Mouse (Mus musculus) spleen, adult 2 months (tissue): Measurements from ENCODE around the gene 1110008L16Rik. TPM values are rescaled to one million over a fixed set of nuclear protein-coding genes. Genes with fewer than 3 reads are reported as not detected.
A peak's percentile ranks its signal among the peaks of the same experiment; 100 is the strongest.

Experiments used
- DNase-seq, 2 experiments: peaks; one replicate each; pipeline versions ENCODE4 v3.0.0 to v3.0.0-alpha.2; 2012 to 2021; ENCODE audit warnings: low spot score in 2 of 2, low read depth in 1 of 2
- H3K27ac ChIP-seq: fragments of 200-500 bp; 2 replicates; pipeline ENCODE4 v1.5.1; 2012; ENCODE audit warnings: low read length, inconsistent platforms; ENCODE audit not compliant: insufficient read depth
- H3K27me3 ChIP-seq: fragments of 200-500 bp; 2 replicates; pipeline ENCODE4 v1.6.1; 2012; ENCODE audit warnings: mild to moderate bottlenecking, moderate library complexity, low read length, inconsistent platforms; ENCODE audit not compliant: control insufficient read depth, insufficient read depth
- H3K36me3 ChIP-seq: fragments of 200-500 bp; 2 replicates; pipeline ENCODE4 v1.6.1; 2012; ENCODE audit warnings: mild to moderate bottlenecking, low read length, inconsistent platforms; ENCODE audit not compliant: control insufficient read depth, insufficient read depth
- H3K4me1 ChIP-seq: fragments of 200-500 bp; 2 replicates; pipeline ENCODE4 v1.6.1; 2011; ENCODE audit warnings: inconsistent platforms; ENCODE audit not compliant: control insufficient read depth, insufficient read depth, insufficient read length
- H3K4me3 ChIP-seq: fragments of 200-500 bp; 2 replicates; pipeline ENCODE4 v1.5.1; 2011; ENCODE audit warnings: mild to moderate bottlenecking, inconsistent platforms; ENCODE audit not compliant: insufficient read depth, insufficient read length; ENCODE audit errors: extremely low read depth
- CTCF ChIP-seq: fragments of 200-500 bp; IDR thresholded peaks from 2 replicates; pipeline ENCODE4 v1.5.1; 2011; ENCODE audit warnings: mild to moderate bottlenecking, inconsistent platforms; ENCODE audit not compliant: insufficient read depth, insufficient read length, insufficient replicate concordance; ENCODE audit errors: extremely low read depth
- POLR2A ChIP-seq: fragments of 200-500 bp; IDR thresholded peaks from 2 replicates; pipeline ENCODE4 v1.6.1; 2011; ENCODE audit warnings: low read depth, low read length, inconsistent platforms
- WGBS: fragments of 180-500 bp; shearing (Covaris S2); methylation state at CpG from one replicate; pipeline ENCODE4 v1.1.7; 2018; 5-methylcytosine and 5-hydroxymethylcytosine counted together
- polyA plus RNA-seq: library from polyadenylated mRNA; depleted of rRNA; stranded (reverse); fragments of >200 nt; gene quantifications from 2 replicates; pipeline ENCODE4 v1.2.3, GENCODE M21; 2012

Gene 1110008L16Rik
- polyA plus RNA-seq, 1 experiment, result 1.4 TPM

DNA sequence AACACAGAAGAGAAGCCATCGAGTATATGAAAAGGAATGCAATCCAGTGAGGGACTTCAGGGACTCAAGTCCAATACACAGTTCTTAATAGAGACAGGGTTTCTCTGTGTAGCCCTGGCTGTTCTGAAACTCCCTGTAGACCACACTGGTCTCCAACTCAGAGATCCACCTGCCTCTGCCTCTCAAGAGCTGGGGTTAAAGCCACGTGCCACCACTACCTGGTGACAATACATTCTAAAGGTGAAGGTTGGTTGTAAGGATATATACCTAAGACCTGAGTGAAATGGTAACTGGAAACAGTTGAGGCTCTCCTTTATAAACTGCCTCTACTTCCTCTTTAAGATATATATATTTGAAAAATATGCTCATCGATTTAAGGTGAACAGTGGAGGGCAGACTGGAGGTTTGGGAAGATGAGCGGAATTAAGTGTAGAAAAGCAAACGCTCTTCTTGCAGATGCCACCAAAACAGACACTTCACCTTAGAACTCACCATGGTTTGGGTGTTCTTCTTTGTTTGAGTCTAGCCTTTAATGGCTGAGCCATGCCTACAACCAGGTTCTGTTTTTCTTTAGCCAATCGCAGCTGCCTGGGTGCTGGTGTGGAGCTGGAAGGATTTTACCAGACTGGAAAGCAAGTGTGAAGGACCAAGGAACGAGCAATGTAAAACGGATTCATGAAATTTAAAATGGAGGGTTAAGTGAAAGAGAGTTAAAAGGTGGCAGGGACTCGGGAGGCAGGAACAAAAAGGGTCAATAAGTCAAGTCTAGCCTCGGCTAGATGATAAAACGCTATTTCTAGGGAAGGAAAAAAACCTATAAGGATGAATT lies 2.3 kb downstream of the 1110008L16Rik start:
- TF ChIP-seq CTCF (no peak), POLR2A (no peak)
- peak overlapping the region; percentile 66 for H3K27ac ChIP-seq
- peak overlapping the region; percentile 77 for H3K4me3 ChIP-seq
- peaks cover 11% of the 10 kb centered on the region; the same call in 1 of the 2 replicates for H3K4me1 ChIP-seq
- no peaks in the 10 kb centered on the region for H3K27me3 ChIP-seq
- H3K36me3 ChIP-seq, result peaks cover 12% of the 10 kb centered on the region
- DNase-seq, result no peak
- WGBS, result 18% methylated on average over 11 of the region's 11 CpGs

DNA sequence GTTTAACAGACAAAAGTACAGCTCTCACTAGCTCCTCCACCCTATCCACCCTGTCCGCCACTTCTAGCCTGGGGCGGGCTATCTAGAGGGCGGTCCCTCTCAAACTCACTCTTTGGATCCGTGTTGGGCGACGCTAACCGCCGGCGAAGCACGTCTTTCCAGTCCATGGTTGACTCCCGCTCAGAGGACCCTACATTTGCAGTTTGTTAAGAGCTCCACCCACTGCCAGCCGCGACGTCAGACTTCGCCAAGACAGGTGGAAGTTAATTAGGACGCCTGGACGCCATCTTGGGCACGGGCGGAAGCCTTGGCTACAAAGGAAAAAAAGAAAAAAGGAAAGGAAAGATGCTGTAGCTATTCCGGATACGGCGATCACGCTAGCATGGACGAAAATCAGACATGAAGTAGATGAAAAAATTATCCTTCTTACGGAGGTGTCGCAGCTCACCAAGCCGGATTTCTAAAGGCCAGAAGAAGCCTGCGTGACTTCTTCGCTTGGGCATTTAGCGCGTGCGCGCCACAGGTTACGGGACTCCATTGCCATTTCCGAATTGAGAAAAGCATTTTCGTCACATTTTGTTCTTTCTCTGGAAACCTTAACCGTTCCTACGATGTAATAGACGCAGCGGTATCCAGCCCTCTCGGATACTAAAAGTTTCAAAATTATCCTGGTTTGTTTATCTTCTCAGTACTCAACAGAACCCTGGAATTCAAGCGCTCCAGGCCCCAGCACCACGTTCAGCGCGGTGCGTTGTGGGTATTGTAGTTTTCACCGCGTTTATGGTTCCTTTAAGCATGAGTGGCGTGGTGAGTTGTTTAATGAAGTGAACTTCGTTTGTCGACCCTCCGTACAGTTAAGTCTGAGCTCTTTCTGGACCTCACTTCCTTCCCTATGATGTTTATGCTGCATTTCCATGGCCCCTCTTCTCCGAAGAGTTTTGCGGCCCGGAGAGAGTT lies 3.4 kb downstream of the 1110008L16Rik start, which contains the start of gene Ppp2r3c:
Gene Ppp2r3c, minus strand, starts transcription at position 514 of the 957 bp plus-strand sequence.
- H3K27me3 ChIP-seq, result no peaks in the 10 kb centered on the region
- H3K36me3 ChIP-seq, result peaks cover 5% of the 10 kb centered on the region
- DNase-seq, result peak; percentile 85 to 89
- TF ChIP-seq CTCF (no peak), POLR2A (peak; percentile 17)
- H3K4me1 ChIP-seq, result peaks cover 11% of the 10 kb centered on the region; the same call in 1 of the 2 replicates
- H3K27ac ChIP-seq, result peak within 1 kb of the TSS; percentile 86
- under 1% methylated on average over 55 of the region's 55 CpGs for WGBS
- H3K4me3 ChIP-seq, result peak within 1 kb of the TSS; percentile 77

DNA sequence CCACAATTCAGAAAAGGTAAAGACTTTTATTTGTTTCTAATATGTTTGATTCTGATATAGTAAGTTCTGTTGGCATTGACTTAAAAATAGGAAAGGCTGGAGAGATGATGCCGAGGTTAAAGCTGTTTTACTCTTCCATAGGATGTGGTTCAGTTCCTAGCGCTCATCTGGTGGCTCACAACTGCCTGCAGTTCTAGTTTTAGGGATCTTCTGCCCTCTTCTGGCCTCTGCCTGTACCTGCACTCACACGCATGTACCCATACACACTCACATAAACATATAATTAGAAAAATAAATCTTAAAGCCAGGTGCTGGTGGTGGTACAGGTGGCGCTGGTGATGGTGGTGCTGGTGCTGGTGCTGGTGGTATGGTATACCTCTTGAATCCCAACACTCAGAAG lies 7.0 kb downstream of the 1110008L16Rik start:
- H3K36me3 ChIP-seq, result 0 out of 2 replicates have a peak, but pooled peaks cover 1% of the 10 kb centered on the region
- H3K27ac ChIP-seq, result no peak overlapping the region
- no peak for DNase-seq
- TF ChIP-seq CTCF (no peak), POLR2A (no peak)
- H3K4me3 ChIP-seq, result no peak overlapping the region
- peaks cover 8% of the 10 kb centered on the region; the same call in 1 of the 2 replicates for H3K4me1 ChIP-seq
- H3K27me3 ChIP-seq, result no peaks in the 10 kb centered on the region
- WGBS, result 97% methylated on average over 4 of the region's 4 CpGs

DNA sequence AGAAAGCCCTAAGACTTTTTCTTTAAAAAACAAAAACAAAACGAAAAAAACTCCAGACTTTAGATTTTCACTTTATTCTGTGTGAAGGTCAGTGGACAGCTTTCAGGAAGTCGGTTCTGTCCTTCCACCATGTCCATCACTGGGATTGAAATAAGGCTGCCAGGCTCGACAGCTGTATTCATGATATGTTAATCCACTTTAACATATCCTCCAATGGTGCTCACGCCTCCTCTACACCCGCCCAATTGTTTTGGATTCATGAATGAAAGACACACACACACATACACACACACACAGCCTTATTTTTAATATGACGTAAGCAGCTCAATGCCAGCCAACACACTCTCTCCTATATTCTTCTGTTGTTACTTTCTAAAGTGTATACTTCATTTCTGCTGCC lies 8.2 kb downstream of the 1110008L16Rik start:
- no peak for DNase-seq
- WGBS, result 87% methylated on average over 6 of the region's 6 CpGs
- H3K4me3 ChIP-seq, result no peak overlapping the region
- 0 out of 2 replicates have a peak, but pooled peaks cover 1% of the 10 kb centered on the region for H3K36me3 ChIP-seq
- H3K27me3 ChIP-seq, result no peaks in the 10 kb centered on the region
- no peak overlapping the region for H3K27ac ChIP-seq
- TF ChIP-seq CTCF (no peak), POLR2A (no peak)
- peaks cover 3% of the 10 kb centered on the region; the same call in 1 of the 2 replicates for H3K4me1 ChIP-seq

DNA sequence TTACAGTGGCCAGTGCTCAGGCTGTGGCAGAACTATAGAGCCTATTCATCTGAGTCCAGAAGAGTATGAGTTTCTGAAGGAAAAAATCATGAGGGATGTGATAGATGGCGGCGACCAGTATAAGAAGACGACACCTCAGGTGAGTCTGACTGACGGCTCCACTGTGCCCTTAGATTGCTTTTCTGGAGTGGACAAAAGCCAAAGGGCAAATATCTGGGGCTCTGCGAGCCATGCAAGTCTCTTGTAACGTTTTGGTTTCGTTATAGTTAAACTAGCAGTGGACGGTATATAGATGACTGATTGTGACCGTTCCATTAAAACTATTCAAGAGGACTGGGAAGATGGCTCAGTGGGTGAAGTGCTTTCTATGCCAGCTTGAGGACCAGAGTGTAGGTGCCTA lies 9.4 kb downstream of the 1110008L16Rik start:
- no peaks in the 10 kb centered on the region for H3K27me3 ChIP-seq
- no peaks in the 10 kb centered on the region for H3K4me1 ChIP-seq
- 0 out of 2 replicates have a peak, but pooled peaks cover 1% of the 10 kb centered on the region for H3K36me3 ChIP-seq
- H3K4me3 ChIP-seq, result no peak overlapping the region
- TF ChIP-seq POLR2A (no peak), CTCF (no peak)
- WGBS, result 96% methylated on average over 9 of the region's 9 CpGs
- DNase-seq, result no peak
- H3K27ac ChIP-seq, result no peak overlapping the region

DNA sequence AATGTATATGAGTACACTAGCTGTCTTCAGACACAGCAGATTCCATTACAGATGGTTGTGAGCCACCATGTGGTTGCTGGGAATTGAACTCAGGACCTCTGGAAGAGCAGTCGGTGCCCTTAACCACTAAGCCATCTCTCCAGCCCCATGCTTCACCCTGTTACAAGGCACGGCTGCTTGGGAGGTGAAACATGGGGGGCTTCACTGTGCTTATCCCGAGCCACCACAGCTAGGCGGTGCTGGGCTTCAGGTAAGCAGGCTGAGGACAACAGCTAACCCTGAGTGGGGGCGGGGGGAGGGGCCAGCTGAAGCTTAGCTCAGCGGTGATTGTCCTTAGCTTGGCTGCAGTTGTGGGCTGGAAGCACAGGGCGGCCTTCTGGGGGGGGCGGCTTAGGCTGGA lies 10.1 kb downstream of the 1110008L16Rik start:
- H3K4me3 ChIP-seq, result no peak overlapping the region
- H3K27me3 ChIP-seq, result no peaks in the 10 kb centered on the region
- WGBS, result 96% methylated on average over 8 of the region's 8 CpGs
- TF ChIP-seq POLR2A (no peak), CTCF (no peak)
- no peak overlapping the region for H3K27ac ChIP-seq
- no peak for DNase-seq
- 0 out of 2 replicates have a peak, but pooled peaks cover 1% of the 10 kb centered on the region for H3K36me3 ChIP-seq
- no peaks in the 10 kb centered on the region for H3K4me1 ChIP-seq
